Mouse (Mus musculus) adrenal gland, postnatal 25 days (tissue): Measurements from ENCODE around the gene Cdk10. TPM values are rescaled to one million over a fixed set of nuclear protein-coding genes. Genes with fewer than 3 reads are reported as not detected.
"Not testable (repeated sequence)": the region's sequence is repeated elsewhere in the genome, so short reads cannot be mapped to it uniquely, and the experiment has no call there.

ENCODE experiments used
- DNase-seq: peaks from one replicate; pipeline ENCODE4 v3.0.0; 2021; ENCODE audit warnings: mixed read lengths
- total RNA-seq: library from RNA; stranded (reverse); gene quantifications from 2 replicates; pipeline ENCODE4 v1.2.3, GENCODE M21; 2021

Cdk10 gene
- total RNA-seq, 1 experiment from 2014 or later, result 78.2 TPM

DNA sequence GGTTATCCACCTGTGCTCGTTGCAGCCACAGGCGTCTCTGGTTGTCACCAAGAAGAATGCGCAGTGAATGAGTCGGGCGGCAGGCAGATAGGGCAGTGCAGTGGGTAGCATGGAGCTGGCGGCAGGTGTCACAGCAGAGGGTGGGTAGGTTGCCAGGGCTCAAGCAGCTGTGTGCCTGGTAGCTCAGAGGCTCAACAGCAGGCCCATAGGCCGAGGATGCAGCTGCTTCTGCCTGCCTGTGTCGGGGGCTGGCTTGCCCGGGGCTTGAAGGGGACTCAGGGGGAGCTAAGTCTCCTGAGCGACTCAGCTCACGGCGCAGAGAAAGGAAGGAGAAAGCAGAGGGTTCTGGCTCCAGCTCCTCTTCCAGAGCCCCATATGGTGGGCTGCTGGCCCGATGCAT lies 8.7 kb downstream of the Cdk10 start:
- no peak for DNase-seq

GRCm38 (mm10) chr8:123233760-123234159 lies 9.1 kb downstream of the Cdk10 start:
- no peak for DNase-seq

DNA sequence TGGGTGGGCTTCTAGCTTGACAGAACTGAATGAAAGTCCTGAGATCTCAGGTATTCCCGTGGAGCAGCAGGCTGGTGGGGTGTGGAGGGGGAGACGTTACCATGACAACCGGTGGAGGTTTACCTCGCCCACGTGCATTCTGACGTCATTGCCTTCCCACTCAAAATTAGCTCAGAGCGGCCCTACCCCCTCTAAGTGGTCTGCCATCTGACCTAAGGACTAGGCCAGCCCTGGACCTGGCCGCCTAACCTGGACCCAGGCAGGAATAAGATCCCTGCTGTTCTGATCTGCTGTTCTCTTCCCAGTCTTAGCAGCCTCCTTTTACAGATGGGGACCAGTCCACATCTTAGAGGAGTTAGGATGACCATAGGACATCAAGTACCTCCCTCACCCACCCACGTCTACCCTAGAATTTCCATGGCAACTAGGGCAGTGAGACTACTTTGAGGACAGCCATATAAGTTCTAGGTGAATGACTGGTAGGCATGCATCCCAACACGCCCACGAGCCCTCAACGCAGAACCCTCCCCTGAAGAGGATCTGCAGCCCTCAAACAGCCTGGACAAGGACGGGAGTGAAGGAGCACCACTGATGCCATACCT lies 10.4 kb downstream of the Cdk10 start:
- DNase-seq, result no peak

GRCm38 (mm10) chr8:123235520-123236497 lies 11.2 kb downstream of the Cdk10 start, which contains the start of gene Spata2l:
Gene Spata2l, minus strand, starts transcription at chr8:123236233.
- DNase-seq, result peak; percentile 91

GRCm38 (mm10) chr8:123239398-123239797 lies 14.8 kb downstream of the Cdk10 start:
- no peak for DNase-seq

DNA sequence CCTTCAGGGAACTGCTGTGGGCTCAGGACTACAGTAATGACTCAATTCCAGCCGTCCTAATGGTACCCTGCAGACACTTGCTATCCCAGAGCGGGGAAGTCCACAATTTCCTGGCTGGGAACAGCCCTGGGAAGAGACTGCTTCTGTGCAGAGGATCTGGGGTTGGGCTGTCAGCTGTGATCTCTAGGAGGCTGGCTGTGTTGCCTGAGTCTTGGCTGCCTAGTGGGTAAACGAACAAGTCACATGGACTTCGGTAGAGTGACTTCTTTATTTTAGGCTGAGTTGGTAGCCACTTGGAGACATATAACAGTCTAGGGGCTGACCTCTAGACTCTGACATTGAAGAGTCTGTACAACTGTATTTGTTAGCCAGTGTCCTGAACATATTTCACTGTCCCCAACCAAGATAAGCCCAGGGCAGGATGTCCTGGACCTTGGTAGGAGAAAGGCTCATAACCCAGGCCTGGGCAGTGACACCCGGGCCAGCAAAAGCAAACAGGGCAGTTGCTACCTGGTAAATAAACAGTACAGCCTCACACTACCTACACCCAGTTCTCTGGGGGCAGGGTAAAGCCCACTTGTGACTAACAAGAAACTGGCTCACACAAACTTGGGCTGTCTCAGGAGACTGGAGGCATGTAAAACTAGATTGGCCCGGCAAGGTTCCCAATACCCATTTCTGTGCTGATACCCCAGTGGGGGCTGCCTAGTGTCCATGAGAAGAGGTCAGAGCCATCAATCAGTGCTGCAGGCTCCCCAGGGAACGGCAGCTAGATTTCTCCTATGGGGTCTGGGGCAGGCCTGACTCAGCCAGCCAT lies 17.7 kb downstream of the Cdk10 start:
- DNase-seq, result no peak

DNA sequence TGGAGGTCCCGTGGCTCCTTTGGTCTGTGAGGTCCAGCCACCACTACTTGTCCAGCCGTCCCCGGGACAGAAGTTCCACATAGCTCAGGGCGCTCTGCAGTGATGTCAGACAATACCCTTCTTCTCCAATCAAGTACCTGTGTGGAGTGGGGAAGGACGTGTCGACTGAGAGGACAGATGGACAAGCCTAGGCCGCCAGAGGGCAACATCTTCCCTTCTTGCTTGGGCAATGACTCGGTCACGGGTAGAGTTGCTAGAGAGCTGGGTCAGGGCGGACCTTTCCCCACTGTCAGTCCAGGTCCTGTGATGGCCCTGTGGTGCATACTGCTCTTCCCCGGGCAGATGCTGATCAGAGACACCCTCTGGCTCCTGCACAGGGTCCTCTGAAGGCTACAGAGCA lies 18.4 kb downstream of the Cdk10 start:
- peak; percentile 30 for DNase-seq

DNA sequence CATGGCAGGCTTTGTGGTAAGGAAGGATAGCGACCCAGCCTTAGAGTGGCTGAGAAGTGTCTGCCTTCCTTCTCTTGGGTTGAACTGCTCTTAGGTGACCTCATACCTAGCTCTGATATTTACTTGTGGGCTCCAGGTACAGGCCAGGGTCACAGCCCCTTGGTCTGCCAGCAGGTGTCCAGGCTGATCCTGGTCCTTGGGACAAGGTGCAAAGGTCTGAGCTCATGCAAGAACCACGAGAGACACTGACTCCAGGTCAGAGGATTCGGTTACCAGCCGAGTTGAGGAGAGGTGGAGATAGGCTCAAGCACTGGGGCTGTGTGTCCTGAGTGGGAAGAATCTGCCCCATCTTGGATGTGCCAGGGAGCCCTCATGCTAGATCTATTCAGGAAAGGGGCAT lies 19.7 kb downstream of the Cdk10 start:
- no peak for DNase-seq

DNA sequence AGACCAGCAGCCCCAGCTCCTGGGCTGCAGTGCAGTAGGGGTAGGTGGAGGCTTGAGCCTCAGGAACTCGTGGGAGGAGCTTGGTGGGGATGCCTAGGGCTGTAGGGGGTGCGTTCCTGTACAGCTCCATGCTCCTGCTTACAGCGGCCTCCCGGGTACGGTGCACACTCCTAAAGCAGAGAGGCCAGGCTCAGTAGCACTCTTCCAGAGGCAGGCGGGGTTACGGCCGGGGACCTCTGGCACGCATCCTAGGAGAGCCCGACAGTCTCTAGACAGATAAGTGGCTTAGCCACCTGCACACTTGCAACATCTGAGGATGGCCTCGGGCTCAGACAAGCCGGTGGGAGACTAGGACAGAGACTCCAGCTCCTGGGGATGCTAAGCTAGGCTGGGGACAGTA lies 20.9 kb downstream of the Cdk10 start:
- no peak for DNase-seq

- no peak for DNase-seq
Measured at GRCm38 (mm10) chr8:123247748-123248147, 23.1 kb downstream of the Cdk10 start.

GRCm38 (mm10) chr8:123248596-123248995 lies 24.0 kb downstream of the Cdk10 start:
- DNase-seq, result no peak

GRCm38 (mm10) chr8:123250940-123251339 lies 26.3 kb downstream of the Cdk10 start:
- no peak for DNase-seq

DNA sequence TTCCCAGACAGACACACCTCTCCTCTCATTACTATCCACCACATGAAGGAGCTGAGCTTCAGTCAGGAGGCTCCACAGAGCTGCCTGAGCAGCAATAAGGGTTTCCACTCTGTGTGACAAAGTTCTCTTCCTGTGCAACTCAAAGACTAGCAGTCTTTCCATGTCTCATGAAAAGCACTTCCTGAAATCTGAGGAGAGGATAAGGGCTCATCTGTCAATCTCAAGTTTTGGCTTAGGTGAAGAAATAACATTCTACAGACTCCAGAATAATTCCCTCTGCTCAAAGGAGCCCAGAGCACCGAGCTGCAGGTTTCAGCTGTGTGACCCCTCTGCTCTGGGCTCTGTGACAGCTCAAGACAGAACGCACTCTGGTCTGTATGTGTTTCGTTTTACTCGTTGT lies 28.3 kb downstream of the Cdk10 start:
- no peak for DNase-seq

GRCm38 (mm10) chr8:123253451-123254098 lies 28.9 kb downstream of the Cdk10 start:
- DNase-seq, result no peak

GRCm38 (mm10) chr8:123254099-123254885 lies 29.6 kb downstream of the Cdk10 start, which contains the start of the genes Zfp276 and Vps9d1:
Gene Zfp276, plus strand, starts transcription at chr8:123254195.
Gene Vps9d1, minus strand, starts transcription at chr8:123254348.
- DNase-seq, result peak; percentile 92

DNA sequence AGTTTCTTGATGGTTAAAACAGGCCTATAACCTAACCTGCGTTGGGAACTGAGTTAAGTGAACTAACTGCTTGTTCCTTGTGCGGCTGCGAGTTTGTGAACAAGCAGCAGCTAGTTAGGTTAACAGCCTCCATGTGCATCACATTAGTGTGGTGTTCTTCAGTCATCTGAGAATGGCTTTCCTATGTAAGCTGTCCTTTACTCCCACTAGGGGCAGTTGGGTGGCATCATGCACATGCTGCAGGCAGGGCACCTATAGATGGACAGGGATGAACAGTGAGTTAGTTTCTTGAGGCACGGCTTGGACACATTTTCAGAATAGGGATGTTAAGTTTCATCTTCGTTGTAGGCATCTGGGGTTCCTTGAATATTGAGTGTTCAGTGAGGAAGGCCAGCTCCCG lies 30.5 kb downstream of the Cdk10 start:
- DNase-seq, result no peak

DNA sequence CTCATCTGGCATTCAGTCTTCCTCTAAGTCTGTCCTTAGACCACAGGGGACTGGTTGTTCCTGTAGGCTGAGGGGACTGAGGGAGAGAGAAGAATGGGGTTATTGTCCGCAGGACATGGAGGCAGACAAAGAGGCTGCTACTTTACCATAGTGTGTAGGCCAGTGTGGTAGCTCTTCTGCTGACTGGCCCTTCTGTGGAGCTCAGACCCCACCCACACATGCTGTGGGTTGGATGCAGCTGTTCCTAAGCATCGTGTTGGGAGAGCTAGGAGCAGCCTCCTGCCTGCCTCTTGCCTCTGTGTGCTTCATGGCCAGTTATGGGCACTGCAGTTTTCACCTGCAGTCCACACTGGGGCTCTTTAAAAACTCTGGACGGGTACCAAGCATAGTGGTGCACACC lies 32.5 kb downstream of the Cdk10 start:
- DNase-seq, result no peak

- DNase-seq, result not testable (repeated sequence)
Measured at GRCm38 (mm10) chr8:123257593-123257992, 33.0 kb downstream of the Cdk10 start.

GRCm38 (mm10) chr8:123267926-123268656 lies 43.4 kb downstream of the Cdk10 start:
- no peak for DNase-seq

- no peak for DNase-seq
Measured at GRCm38 (mm10) chr8:123271147-123271546, 46.5 kb downstream of the Cdk10 start.
